Mouse (Mus musculus): ENCODE results near the gene Olfr693.
"Not testable (repeated sequence)": the region's sequence is repeated elsewhere in the genome, so short reads cannot be mapped to it uniquely, and the experiment has no call there.

- TF ChIP-seq CTCF (IDR thresholded peaks at IDR 0.05; ENCODE audit: extremely low read depth, insufficient read length, insufficient replicate concordance, low read depth, low read length); POLR2A (IDR thresholded peaks at IDR 0.05; ENCODE audit: low read depth, low read length): not testable (repeated sequence)
Observed at GRCm38 (mm10) chr7:106707705-106708104, 27.3 kb upstream of the Olfr693 start.

Measured in small intestine, adult 2 months (tissue).